Mouse (Mus musculus) pancreas, adult 10 weeks (tissue): ENCODE data around the gene Klrd1. TPM values are rescaled to one million over a fixed set of nuclear protein-coding genes. Genes with fewer than 3 reads are reported as not detected.

ENCODE experiments used
- polyA plus RNA-seq: library from polyadenylated mRNA; stranded (reverse); fragments of 350-450 nt; fragmentation: Illumina TruSeq; extraction: RNeasy Lipid Tissue Mini Kit (QIAGEN cat#74804); gene quantifications from one replicate; pipeline ENCODE4 v1.2.3, GENCODE M21; 2015; ENCODE audit warnings: low read depth, low replicate concordance; ENCODE audit not compliant: insufficient read depth

The Klrd1 gene
- polyA plus RNA-seq, result not detected

GRCm38 (mm10) chr6:129591508-129591907 lies at the start of gene Klrd1:
Gene Klrd1 (plus strand): TSS chr6:129591782.

GRCm38 (mm10) chr6:129577605-129578004 lies 14.0 kb upstream of the Klrd1 start, which contains the start of gene Klre1:
Gene Klre1 (plus strand): TSS chr6:129577905.

GRCm38 (mm10) chr6:129623735-129624134 lies 32.2 kb downstream of the Klrd1 start, which contains the start of gene Klrk1:
Gene Klrk1 (minus strand): TSS chr6:129623864.

GRCm38 (mm10) chr6:129643237-129643636 lies 51.7 kb downstream of the Klrd1 start, which contains the start of gene Klrc3:
Gene Klrc3 (minus strand): TSS chr6:129643337.

Other genes starting within 250 kb of the Klrd1 start
- 0.76 TPM for gene Clec12a, start 249.1 kb upstream of the Klrd1 start, polyA plus RNA-seq
- 0.78 TPM for gene Clec12b, start 205.9 kb upstream of the Klrd1 start, polyA plus RNA-seq
- not detected for gene Clec1b, start 194.5 kb upstream of the Klrd1 start, polyA plus RNA-seq
- gene Clec9a, start 182.9 kb upstream of the Klrd1 start, polyA plus RNA-seq, result 0.90 TPM
- 2.3 TPM for gene Clec1a, start 139.8 kb upstream of the Klrd1 start, polyA plus RNA-seq
- gene Olr1, start 84.6 kb upstream of the Klrd1 start, polyA plus RNA-seq, result not detected
- not detected for gene Tmem52b, start 79.2 kb upstream of the Klrd1 start, polyA plus RNA-seq
- 44.3 TPM for gene Gabarapl1, start 58.6 kb upstream of the Klrd1 start, polyA plus RNA-seq
- gene Klre1, start 13.9 kb upstream of the Klrd1 start, polyA plus RNA-seq, result not detected
- not detected for gene Klrk1, start 32.1 kb downstream of the Klrd1 start, polyA plus RNA-seq
- not detected for gene Klrc3, start 51.6 kb downstream of the Klrd1 start, polyA plus RNA-seq
- not detected for gene Klrc2, start 68.9 kb downstream of the Klrd1 start, polyA plus RNA-seq
- not detected for gene Klrc1, start 87.2 kb downstream of the Klrd1 start, polyA plus RNA-seq
- not detected for gene Klri1, start 125.3 kb downstream of the Klrd1 start, polyA plus RNA-seq
- not detected for gene Klri2, start 148.7 kb downstream of the Klrd1 start, polyA plus RNA-seq
- gene Gm156, start 192.5 kb downstream of the Klrd1 start, polyA plus RNA-seq, result not detected